Mouse (Mus musculus) layer of hippocampus, adult 11-12 months (tissue): ENCODE measurements around the gene Hes7.

Experiments used
- DNase-seq: peaks from one replicate; pipeline ENCODE4 v3.0.0; 2022; ENCODE audit warnings: low spot score

Gene Hes7

DNA sequence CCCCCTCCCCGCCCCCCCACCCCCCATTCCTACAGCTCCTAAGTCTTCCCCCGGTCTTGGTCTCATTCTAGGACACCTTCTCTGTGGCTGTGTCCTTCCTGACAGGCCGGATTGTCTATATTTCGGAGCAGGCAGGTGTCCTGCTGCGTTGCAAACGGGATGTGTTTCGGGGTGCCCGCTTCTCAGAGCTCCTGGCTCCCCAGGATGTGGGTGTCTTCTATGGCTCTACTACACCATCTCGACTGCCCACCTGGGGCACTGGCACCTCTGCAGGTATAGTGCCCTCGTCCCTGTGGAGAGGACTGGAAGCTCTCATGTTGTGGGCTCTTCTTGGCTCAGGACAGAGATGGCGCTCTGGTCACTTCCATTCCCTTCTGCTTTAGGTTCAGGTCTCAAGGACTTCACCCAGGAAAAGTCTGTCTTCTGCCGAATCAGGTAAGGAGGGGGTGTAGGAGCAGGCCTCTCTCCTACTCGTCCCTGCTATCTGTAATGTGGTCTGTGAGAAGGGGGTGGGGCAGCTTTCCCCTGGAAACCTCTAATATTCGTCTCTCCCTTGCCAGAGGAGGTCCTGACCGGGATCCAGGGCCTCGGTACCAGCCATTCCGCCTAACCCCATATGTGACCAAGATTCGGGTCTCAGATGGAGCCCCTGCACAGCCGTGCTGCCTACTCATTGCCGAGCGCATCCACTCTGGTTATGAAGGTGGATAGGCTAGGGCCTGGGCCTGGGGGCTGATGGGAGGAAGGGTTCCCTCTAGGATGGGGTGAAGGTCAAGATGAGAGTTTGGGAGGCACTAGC, 18.4 kb upstream of the Hes7 start:
- DNase-seq = no peak

DNA sequence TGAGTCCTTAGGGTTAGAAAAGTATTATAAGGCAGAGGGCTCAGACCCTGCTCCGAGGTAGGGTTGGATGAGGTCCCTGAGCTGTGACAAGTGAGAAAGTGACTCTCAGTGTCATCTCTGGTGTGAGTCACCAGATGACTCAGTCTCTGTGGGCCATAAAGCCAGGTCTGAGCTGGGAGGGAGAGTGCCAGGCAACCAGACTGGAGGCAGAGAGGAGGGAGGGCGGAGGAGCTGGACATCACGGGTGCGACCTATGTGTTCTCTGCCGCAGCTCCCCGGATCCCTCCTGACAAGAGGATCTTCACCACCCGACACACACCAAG, 17.8 kb upstream of the Hes7 start:
- DNase-seq = peak; percentile 37

DNA sequence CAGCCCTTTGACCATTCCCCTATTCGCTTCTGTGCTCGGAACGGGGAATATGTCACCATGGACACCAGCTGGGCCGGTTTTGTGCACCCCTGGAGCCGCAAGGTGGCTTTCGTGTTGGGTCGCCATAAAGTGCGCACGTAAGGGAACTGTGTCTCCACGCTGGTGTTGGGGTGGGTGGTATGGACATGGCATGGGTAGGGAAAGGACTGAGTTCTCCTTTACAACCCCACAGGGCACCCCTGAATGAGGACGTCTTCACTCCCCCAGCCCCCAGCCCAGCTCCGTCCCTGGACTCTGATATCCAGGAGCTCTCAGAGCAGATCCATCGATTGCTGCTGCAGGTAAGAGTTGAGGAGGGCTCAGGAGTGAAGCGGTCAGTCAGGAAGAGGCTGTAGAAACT, 17.1 kb upstream of the Hes7 start:
- DNase-seq = no peak

DNA sequence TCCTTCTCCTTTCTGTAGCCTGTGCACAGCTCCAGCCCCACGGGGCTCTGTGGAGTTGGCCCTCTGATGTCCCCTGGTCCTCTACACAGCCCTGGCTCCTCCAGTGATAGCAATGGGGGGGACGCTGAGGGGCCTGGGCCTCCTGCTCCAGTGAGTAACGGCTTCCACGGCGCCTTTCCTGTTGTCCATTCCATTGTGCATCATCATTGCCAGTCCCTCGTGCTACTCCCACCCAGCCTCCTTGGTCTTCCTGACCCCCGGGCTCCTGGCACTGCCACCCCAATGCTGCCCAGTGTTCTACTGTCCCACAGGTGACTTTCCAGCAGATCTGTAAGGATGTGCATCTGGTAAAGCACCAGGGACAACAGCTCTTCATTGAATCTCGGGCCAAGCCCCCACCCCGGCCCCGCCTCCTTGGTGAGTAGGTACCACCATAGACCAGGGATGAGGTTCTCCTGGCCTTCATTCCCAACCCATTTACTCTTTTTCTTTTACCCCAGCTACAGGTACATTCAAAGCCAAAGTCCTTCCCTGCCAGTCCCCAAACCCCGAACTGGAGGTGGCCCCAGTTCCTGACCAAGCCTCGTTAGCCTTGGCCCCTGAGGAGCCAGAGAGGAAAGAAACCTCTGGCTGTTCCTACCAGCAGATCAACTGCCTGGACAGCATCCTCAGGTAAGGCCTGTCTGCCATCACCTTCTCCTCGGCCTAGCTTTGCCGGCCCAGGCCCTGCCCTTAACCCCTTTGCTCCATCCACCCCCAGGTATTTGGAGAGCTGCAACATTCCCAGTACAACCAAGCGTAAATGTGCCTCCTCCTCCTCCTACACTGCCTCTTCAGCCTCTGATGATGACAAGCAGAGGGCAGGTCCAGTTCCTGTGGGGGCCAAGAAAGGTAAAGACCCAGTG, 16.4 kb upstream of the Hes7 start:
- peak; percentile 17 for DNase-seq

DNA sequence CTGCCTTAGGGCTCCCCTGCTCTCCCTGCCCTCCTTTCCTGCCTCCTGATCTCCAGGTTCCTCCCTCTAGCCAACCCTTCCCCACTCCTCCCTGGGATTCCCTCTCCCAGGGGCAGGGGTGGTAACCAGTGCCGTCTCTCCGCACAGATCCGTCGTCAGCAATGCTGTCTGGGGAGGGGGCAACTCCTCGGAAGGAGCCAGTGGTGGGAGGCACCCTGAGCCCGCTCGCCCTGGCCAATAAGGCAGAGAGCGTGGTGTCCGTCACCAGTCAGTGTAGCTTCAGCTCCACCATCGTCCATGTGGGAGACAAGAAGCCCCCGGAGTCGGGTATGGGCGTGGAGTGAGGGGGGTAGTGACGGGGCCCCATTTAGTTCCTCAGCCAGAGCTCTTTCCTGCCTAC, 15.7 kb upstream of the Hes7 start:
- no peak for DNase-seq

DNA sequence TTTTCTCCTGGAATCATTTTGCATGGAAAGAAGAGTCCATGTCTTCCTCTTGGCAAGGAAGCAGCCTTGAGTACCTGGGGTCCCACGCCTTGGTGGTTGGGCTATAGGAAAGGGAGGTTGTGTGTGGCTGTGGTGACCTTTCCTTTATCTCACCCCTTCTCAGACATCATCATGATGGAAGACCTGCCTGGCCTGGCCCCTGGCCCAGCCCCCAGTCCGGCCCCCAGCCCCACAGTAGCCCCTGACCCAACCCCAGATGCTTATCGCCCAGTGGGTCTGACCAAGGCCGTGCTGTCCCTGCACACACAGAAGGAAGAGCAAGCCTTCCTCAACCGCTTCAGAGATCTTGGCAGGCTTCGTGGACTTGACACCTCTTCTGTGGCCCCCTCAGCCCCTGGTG, 15.0 kb upstream of the Hes7 start:
- DNase-seq = no peak

DNA sequence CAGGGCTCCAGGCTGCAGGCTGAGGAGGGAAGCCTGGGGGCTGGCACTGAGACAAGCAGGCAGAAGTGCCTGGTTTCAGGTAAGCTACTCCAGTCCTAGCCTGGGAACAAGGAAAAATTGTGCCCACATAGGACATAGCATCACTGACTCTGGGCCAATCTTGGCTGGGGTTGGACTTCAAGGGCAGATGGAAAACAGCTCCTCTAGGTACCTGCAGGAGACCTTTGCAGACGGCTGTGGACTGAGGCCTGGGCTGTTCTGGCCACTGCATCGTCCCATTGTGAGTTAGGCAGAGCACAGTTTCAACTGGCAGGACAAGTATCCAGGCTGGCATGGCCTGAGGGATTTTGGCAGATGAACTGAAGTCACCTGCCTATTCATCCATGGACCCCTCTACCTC, 14.4 kb upstream of the Hes7 start:
- DNase-seq = no peak

DNA sequence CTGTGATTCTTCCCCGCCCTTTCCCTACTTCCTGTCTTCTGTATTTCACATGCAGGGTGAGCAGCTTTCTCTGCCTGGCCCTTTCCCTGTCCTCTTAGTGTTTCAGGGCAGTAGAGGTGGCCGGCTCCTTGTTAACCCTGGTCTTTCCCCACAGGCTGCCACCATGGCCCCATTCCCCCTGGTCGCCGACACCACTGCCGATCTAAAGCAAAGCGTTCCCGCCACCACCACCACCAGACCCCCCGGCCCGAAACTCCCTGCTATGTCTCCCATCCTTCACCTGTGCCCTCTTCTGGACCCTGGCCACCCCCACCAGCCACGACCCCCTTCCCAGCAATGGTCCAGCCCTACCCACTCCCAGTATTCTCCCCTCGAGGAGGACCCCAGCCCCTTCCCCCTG, 13.9 kb upstream of the Hes7 start:
- DNase-seq = no peak

DNA sequence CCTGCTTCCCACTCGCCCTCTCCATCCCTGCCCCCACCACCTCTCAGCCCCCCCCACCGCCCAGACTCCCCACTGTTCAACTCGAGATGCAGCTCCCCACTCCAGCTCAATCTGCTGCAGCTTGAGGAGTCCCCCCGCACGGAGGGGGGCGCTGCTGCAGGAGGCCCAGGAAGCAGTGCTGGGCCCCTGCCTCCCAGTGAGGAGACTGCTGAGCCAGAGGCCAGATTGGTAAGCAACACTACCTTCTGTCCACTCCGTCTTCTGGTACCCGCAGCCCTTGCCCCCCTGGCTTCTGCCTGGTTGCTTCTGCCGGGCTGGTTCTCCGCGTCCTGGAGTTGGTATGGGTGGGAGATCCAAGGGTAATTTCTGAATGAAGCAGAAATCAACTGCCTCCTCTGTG, 13.4 kb upstream of the Hes7 start:
- DNase-seq = no peak

DNA sequence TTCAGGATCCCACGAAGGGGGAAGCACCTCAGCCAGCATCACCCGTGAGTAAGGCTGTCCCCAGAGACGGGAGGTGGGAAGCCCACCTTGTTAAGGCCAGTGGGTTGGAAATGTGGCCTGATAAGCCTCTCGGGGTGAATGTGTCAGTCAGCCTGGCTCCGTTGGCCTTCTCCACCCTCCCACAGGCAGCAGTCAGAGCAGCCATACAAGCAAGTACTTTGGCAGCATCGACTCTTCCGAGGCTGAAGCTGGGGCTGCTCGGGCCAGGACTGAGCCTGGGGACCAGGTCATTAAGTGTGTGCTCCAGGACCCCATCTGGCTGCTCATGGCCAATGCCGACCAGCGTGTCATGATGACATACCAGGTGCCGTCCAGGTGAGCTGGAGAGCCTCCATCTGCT, 12.5 kb upstream of the Hes7 start:
- no peak for DNase-seq

DNA sequence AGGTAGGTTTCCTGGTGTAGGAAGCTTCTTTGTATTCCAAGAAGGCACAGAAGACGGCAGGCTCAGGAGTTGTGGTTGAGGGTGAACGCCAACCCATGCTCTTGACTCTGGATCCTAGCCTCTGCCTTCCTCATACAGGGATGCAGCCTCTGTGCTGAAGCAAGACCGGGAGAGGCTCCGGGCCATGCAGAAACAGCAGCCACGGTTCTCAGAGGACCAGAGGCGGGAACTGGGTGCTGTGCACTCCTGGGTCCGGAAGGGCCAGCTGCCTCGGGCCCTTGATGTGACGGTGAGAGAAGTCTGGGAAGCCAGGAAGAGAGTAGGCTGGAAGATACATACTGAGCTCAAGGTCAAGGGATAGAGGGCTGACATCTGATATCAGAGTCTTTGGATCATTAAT, 12.0 kb upstream of the Hes7 start:
- no peak for DNase-seq

DNA sequence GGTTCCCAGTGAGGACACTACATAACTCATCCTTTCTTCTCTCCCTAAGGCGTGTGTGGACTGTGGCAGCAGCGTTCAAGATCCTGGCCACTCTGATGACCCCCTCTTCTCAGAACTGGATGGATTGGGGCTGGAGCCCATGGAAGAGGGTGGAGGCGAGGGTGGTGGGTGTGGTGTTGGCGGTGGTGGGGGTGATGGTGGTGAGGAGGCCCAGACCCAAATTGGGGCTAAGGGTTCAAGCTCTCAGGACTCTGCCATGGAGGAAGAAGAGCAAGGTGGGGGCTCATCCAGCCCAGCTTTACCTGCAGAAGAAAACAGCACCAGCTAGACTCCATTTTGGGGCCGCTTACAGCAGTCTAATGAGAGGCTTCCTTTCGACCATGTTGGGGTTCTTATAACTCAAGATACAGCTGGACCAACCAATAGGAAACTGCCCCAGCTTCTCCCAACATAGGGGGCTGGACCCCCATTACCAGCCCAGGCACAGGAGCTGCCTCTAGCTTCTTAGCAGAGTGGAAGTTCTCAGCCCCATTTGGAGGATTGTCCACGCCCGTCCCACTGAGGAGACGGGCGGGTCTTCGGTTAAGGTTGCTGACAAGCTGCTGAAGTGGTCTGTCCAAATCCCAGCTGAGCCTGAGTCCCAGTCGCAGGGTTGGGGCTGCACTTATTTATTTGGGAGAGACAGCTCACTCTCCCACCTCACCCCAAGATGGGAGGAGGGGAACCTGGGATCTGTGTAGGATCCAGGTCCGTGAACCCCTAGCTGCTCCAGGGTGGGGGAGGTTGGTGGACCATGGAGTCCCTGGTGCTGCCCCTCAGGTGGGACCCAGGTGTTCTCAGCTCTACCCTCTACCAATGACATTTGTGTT, 10.9 kb upstream of the Hes7 start:
- no peak for DNase-seq

DNA sequence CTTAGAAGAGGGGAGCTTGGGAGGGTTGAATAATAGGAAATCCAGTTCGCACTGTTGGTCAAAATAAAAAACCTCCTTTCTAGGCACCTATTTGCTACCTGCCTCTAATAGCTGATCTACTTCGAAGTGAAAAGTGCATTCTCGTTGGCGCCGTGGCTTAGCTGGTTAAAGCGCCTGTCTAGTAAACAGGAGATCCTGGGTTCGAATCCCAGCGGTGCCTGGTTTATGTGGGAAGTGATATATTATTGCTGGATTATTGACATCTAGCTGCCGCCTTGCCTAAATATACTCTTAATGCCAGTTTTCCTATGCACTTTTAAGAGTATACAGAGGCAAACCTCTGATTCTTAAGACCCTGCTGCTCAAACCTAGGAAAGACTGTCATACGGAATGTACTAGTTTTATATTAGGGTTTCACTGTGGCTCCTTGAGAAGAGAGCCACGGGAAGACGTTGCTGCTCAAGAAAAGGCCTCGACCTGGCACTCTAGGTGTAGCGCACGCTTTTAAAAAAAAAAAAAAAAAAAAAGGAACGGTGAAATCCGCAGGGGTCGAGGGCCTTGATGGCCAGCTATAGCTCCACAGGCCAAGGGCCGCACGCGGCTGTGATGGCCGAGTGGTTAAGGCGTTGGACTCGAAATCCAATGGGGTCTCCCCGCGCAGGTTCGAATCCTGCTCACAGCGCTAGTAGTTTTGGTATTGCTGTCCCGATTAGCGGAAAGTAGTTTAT, 9.7 kb upstream of the Hes7 start:
- peak; percentile 92 for DNase-seq

DNA sequence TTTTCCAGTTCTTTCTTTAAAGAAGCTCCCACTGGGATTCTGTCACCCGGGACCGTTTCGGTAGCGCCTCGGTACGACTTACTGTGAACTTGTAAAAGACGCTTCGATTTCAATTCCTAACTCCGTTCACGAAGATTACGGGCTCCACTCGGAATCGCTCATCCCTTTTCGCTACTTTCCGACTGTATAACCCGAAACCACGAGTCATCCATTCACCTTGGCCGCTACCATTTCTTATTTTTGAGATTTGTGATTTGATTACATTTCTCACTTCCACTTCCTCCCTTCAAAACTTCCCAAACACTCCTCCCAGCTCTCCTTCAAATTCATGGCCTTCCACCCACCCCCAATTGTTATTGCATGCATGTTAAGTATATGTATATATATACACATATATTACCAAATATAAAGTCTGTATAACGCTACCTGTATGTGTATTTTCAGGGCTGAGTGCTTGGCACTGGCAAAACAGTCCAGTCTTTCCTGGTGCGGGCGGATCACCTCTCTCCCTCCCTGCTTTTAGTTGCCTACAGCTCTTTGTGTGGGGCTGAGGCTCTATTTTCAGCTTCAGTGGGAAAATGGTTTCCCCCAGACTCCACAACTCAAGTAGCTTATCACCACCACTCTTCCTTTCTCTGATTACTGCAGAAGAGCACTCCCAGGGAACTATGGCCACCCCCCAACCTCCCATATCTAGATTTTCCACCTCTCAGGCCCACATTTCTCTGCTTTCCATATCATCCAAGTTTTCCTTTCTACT, 9.0 kb upstream of the Hes7 start:
- no peak for DNase-seq

DNA sequence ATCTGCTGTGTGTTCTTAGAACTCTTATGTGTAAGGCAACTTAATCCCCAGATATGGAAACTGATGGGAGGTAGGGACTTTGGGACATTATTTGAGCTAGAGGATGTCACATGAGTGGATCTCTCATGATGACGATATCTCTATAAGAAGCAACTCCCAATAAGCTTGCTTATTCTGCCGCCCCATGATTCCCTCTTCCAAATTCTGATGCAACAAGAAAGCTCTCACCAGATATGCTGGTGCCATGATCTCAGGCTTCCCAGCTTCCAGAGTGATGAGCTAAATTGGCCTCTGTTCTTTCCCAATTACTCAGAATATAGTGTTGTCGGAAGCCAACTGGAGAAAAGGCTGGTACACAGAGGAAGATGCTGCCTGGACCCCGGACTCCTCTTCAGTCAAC, 8.3 kb upstream of the Hes7 start:
- DNase-seq = no peak

DNA sequence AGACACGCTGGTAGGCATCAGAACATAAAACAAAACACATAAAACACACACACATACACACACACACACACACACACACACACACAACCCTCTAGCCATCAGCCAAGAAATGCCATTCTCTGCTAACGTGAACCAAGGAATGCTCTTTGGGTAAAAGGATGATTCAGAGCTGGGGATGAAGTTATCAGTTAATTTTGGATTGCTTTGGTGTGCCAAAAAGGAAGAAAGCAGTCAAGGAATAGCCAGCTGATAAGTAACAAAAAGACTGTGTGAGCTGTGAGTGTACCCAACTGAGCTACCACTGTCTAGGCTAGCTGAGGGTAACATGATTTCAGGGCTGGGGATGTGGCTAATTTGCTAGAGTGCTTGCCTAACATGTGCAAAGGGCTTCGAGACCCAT, 6.2 kb upstream of the Hes7 start:
- no peak for DNase-seq

DNA sequence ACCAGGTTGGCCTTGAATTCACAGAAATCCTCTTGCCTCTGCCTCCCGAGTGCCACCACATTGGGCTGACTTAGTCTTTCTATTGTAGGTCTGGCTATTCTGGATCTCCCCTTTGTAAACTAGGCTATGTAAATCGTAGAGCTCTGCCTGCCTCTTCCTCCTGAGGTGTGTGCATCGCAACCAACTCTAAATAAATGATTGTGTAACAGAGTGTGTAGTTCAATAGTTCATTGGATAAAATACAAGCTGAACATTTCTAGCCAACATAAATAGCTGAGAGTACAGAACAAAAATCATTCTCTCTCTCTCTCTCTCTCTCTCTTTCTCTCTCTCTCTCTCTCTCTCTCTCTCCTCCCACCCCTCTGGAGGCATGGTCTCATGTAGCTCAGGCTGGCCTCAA, 5.6 kb upstream of the Hes7 start:
- DNase-seq = no peak

DNA sequence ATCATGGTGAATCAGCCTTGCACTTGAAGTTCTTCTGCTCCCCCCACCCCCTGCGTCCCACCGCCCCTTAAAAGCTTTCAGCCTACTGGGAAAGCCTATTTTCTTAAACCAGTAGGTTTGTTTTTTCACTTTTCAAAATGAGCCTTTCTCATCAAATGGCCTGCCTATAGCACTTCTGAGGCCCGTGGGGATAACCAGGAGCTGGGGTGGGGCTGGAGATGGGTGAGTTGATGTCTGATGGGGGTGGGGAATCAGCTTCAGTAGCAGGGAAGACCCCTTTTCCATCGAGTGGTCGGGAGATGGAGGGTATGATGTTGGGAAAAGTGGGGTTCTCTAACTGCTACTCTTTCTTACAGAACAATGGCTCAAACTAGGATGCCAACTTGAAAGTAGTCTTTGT, 3.4 kb upstream of the Hes7 start:
- no peak for DNase-seq

DNA sequence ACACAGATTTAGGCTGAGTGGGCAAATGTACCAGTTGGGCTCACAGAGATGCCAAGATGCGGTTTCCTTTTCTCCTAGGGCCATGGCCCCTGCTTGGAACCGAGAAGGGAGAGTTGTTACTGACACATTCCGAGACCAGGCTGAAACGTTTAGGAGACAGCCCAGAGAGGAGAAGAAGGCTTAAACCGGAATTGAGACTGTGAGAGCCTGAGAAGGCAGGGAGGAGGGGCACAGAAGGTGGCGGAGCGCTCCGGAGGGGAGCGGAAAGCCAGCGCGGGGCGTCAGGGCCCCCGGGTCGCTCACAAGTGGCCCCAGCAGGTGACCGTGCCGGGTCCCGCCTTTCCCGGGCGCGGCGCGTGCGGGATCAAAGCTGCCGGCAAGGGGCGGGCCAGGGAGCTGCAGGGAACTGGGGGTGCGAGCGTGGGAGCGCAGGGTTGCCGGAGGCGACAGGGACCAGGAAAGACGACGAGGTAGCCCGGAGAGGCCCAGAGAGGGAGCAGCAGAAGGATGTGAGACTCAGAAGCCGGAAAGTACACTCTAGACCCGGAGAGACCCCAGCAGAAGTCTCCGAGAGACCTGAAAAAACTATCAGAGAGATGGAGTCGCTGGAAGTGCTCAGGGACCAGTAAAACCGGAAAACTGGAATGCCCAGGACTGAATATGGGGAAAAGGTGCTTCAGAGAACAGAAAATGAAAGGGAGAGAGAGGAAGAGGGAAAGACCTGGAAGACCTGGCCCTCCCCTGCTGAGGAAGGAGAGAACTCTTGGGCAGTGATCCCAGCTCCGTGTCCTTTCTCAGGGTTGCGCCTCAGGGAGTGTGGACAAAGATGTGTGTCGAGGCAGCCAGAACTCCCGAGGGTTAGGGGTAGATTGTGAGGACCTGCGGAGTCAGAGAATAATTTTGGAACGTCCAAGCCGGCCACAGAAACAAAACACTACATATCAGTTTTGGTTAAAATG, 2.2 kb upstream of the Hes7 start:
- peak; percentile 58 for DNase-seq

DNA sequence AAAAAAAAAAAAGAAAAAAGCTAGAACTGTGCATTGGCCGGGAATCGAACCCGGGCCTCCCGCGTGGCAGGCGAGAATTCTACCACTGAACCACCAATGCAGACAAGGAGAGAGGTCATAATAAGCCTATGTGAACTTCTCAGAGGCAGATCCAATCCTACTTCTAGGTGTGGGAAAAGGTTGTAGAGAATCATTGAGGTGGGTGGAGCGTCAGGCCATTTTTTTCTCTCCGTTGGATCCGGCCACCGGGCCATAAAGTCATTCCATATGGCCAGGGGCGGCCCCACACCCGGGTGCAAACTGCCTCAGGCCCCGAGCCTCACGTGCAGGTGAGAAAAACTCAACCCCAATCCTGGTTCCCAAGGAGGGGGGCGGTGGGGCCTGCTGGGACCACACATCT, 1.4 kb upstream of the Hes7 start:
- peak; percentile 89 for DNase-seq
